Mouse (Mus musculus) G1E-ER4 (cell line): ENCODE data around the gene Ptcra. TPM values are rescaled to one million over a fixed set of nuclear protein-coding genes. Genes with fewer than 3 reads are reported as not detected.

Source experiments
- GATA1 ChIP-seq: IDR thresholded peaks from one replicate; pipeline ENCODE4 v1.8.0; 2012; ENCODE audit warnings: low read length, inconsistent platforms
- polyA plus RNA-seq: library from polyadenylated mRNA; stranded (reverse); fragments of >175 nt; gene quantifications from 2 replicates; pipeline ENCODE4 v1.2.3, GENCODE M21; 2012

Ptcra gene
- polyA plus RNA-seq, 1 experiment, result not detected

DNA sequence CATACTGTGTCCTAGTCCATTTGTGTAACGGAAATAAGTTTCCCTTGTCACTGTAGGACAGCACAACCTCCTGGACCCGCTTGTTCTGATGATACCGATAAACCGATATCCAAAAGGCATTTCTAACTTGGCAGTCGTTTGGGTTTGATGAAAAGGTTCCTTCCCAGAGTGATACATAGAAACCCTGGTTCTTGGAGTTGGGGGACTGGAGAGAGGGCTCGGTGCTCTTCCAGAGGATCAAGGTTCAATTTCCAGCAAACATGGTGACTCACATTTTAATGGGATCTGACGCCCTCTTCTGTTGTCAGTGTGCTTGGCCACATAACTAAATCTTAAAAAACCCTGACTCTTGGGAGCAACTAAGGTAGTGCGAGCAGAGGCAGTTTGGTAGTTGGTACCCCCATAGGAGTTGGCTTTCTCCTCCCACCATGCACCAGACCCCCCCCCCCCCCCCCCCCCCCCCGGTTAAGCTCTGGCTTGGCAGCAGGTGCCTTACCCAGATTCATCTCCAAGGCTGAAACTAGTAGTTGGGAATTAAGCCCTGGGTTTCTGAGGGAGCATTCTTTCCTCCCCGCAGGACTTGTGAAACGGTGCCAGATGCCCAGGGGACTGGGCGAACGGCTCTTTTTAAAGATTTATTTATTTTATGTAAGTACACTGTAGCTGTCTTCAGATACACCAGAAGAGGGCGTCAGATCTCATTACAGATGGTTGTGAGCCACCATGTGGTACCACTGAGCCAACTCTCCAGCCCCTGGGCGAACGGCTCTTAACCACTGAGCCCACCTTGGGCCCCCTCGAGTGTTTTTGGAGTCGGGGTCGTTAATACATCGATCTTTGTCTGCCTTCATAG lies 10.0 kb upstream of the Ptcra start:
- TF ChIP-seq GATA1, result no peak

DNA sequence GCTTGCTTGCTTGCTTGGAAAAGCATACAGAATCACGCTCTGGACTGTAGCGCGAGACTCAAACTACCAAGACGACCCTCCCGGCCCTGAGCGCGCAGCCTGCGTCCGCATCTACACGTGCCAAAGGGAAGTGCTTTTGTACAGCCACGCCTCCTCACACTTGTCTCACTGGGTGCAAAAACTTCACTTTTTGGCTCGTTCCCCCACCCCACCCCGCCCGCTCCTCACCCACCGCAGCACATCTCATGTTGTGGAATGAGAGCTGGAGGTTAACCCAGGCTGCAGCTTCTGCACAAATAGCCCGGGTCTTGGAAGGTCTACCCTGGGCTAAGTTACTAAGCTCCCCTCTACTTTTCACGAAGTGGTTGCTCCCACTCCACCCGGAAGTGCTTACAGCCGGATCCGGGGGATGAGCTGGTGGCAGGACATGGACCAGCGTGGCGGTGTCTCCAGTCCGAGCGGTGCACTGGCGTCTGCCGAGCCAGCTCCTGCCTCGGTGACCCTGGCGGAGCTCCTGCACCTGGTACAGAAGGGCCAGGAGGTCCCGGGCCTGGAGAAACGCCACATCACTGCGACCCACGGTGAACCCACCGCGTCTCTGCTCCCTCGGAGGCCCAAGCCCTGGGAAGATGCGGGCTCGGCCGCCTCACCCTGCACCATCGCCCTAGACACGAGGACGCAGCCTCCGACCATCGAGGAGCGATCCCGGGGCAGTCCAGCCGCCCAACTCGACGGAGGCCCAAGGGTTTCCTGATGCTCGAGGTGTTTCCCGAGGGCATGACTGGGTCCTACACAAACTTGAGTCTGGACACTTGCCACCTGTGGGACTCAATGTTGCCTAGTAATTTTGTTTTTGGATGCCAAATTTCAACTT lies 9.1 kb upstream of the Ptcra start, which contains the start of gene 2310039H08Rik:
Gene 2310039H08Rik (plus strand): TSS at position 232 of the 874 bp plus-strand sequence.
- no peak for TF ChIP-seq GATA1

DNA sequence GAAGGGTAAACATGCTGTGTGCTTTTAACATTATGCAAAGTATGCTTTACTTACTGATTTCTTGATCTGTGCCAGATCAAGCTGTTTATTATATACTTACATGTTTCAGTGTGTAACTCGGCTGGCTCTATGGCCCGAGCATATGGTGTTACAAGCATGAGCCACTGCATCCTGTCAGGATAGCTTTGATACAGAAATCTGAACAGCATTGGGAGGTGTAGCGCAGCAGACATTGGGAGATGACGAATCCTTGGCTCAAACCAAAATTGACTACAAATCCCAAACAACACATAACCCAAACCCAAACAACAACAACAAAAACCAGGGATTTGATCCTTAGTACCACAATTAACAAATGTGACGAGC lies 8.5 kb upstream of the Ptcra start:
- TF ChIP-seq GATA1, result no peak

DNA sequence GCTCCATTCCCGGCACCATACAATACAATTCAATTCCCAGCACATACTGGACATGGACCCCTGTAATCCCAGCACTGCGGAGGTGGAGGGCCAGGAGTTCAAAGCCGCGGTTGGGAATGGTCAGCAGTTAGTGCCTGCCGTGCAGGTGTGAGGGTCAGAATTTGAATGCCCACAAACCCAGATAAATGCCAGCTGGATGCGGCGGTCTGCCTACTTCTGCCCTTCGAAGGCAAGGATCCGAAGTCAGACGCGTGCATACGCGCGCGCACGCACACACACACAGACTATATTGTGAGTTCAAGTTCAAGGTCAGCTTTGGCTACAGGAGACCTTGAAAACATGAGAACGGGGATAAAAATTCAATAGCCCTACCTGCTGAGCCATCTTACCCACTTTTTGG lies 8.1 kb upstream of the Ptcra start:
- TF ChIP-seq GATA1, result no peak

GRCm38 (mm10) chr17:46771025-46771424 lies 7.5 kb upstream of the Ptcra start:
- no peak for TF ChIP-seq GATA1

GRCm38 (mm10) chr17:46770546-46770945 lies 7.0 kb upstream of the Ptcra start:
- no peak for TF ChIP-seq GATA1

DNA sequence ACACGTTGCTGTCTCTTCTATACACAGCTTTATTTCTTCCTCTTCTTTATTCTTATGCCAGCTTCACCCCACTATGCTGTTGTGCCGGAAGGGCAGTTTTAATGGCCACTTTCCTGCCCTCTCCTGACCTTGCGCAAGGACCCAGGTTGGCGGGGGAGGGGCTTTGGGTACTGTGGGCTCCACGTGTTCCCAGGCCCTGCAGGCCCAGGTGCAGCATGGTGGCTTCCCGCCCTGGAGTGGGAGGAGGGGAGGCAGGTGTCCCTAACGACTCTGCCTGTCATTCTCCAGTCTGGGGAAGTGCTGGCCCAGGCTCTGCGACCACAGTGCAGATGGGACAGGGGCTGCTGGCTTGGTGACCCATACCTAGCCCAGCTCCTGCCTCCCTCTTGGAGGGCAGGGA lies 4.4 kb upstream of the Ptcra start:
- no peak for TF ChIP-seq GATA1

GRCm38 (mm10) chr17:46758753-46759152 lies 4.8 kb downstream of the Ptcra start:
- TF ChIP-seq GATA1, result no peak

GRCm38 (mm10) chr17:46751794-46752556 lies 11.5 kb downstream of the Ptcra start, which contains the start of gene Cnpy3:
Gene Cnpy3 (minus strand): TSS chr17:46752214.
- TF ChIP-seq GATA1, result no peak

DNA sequence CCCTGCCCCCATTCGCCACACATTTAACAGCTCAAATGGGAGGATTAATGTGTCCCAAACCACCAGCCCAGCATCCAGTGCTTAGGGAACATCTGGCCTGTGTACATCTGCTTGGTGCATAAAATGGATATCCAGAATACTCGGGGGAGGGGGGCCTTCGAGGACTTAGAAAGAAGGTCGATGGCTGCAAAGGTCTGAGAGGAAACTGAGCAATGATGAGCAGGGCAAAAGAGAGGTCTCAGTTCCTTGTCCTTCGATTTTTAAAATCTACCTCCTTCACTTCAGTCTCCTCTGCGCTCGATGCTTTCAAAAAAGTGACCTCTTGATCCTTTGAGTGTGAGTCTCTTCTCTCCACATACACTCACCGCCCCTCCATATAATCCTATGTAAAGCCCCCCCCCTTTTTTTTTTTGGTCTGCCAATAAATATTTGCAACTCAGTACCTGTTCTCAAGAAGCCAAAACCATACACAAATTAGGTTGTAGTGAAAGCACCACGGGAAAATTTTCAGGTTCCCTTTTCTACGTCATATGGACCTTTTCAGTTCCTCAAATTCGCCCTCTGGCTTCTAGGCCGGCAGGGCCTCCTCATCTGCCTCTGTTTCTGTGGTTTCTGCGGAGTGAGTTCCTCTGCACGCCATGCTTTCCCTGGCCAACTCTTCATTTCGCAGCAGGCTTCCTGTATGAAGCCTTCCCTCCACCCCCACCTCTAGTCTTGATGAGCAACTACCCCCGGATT lies 12.3 kb downstream of the Ptcra start:
- TF ChIP-seq GATA1, result no peak

DNA sequence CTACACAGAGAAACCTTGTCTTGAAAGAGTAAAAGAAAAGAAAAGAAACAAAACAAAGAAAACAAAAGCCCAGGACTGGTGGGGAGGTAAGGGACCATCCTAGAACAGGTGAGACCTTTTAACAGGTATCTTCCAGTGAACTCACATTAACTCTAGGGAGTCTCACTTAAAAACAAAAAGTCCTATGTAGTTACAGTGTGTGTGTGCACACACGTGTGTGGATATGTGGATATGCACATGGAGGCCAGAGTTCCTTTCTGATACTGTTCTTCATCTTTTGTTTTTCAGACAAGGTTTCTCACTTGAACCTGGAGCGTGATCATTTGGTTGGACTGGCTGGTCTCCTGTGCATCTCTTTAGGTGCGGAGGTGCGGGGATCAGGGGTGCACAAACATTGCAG lies 12.9 kb downstream of the Ptcra start:
- TF ChIP-seq GATA1, result no peak

- TF ChIP-seq GATA1, result no peak
These were observed 14.2 kb downstream of the Ptcra start for GRCm38 (mm10) chr17:46749282-46749681.

DNA sequence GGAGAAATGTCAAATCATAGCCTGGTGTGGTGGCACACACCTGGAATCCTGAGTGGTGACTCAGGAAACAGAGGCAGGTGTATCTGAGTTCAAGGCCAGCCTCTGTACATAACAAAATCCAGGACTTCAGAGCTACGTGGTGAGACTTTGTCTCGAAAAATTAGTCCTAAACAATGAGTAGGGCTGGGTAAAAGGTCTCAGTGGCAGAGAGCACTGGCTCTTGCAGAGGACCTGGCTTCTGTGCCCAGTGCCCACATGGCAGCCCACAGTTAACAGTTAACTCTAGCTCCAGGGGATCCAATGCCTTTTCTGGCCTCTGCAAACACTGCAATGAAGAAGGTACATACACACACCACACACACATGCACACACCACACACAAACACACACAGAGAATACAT lies 15.7 kb downstream of the Ptcra start:
- no peak for TF ChIP-seq GATA1

DNA sequence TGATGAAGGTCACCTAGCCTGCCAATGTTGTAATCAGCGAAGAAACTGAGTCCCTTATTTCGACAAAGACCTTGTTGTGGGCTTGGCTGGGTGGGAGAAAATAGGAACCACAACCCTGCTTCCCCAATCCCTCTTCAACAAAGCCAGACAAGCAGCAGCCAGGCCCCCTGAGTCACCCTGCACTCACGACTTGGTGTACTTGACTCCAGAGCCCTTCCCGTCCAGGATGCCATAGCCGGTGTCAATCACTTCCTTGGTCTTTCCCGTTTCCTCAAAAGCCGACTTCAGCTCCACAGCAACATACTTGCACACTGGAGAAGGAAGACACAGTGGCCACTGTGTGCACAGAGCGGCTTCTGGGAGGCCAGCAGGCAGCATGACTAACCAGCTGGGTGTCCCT lies 16.3 kb downstream of the Ptcra start:
- TF ChIP-seq GATA1, result no peak

DNA sequence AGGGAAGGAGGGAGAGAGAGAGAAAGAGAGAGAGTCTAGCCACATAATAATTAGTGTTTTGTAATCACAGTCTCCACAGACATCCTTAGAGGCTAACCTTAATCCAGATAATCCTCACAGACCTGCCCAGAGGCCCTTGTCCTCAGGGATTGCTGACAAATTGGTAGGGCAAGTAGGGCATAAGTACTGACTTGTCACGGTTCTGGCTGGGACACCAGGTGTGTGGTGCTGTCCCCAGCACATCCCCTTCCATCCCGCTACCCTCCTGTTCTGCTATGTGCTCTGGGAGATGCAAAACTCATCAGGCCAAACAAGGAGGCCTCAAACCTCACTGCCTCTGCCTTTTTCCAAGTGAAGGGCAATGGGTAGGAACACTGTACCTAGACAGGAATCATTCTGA lies 18.0 kb downstream of the Ptcra start:
- TF ChIP-seq GATA1, result no peak
